Mouse (Mus musculus) mature B cell (primary cell): ENCODE data around the gene Scnn1g.

Experiments used
- in situ Hi-C: fragments of 300-500 bp; cut with MboI; formaldehyde crosslinking; loops from 2 replicates; pipeline ENCODE4 v1.14.3; 2019

Scnn1g gene

GRCm38 (mm10) chr7:121768983-121769382 is 34.7 kb downstream of the Scnn1g start:
- in situ Hi-C loops: no loop called here

DNA sequence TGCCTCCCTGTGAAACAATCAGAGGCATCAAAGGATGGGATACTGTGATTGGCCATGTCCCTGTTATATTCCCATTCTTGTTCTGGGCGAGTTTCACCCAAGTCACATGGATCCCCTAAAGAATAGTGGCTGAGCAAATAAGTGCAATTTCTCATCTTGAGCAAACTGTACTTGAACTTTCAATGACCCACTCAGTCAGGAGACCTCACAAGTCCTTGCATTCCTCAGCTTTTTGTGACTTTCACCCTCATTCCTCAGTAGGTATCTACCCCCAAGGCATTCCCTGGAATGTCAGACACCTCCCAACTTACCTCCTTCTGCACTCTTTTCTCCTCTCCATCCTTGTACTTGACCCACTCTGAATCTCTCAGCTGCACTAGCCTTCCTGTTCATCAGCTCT is 44.3 kb downstream of the Scnn1g start:
- in situ Hi-C loops: no loop called here

GRCm38 (mm10) chr7:121778980-121779379 is 44.7 kb downstream of the Scnn1g start:
- in situ Hi-C loops: no loop called here

- in situ Hi-C loops: no loop called here
These were observed 45.1 kb downstream of the Scnn1g start for GRCm38 (mm10) chr7:121779409-121779808.

DNA sequence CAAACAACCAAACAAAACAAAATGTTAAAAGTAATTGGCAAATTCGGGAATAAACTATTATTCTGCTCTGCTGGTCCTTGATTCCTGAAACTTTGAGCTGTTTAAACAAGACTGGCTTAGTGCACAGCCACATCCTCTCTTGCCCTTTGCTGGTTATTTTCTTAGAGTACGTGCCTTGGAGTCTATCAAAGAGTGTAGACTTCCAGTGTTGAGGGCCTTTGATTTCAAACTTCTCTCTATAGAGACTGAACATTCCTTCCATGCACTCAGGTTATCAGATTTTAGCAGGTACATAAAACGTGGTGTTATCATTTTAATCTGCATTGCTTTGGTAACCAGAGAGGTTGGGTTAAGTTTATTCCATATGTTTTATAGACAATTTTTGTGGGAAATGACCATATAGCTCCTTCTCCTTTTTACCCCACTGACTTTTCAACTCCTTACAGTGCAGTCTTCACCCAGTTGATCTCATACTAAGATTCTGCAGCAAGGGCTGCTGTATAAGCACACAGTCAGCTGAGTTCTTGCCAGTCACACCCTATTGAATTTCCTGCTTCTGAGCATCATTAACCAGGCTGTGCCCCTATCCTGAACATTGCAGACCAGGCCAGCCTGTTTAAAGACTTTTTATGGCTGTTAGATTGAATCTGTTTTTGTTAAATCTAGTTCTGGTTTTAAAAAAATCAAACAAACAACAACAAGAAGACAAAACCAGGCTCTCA is 48.1 kb downstream of the Scnn1g start:
- in situ Hi-C loops: no loop called here

GRCm38 (mm10) chr7:121785651-121786228 is 51.5 kb downstream of the Scnn1g start:
- in situ Hi-C loops: no loop called here

- in situ Hi-C loops: no loop called here
These were observed 63.5 kb downstream of the Scnn1g start for GRCm38 (mm10) chr7:121797781-121798180.

- in situ Hi-C loops: no loop called here
These were observed 68.2 kb downstream of the Scnn1g start for GRCm38 (mm10) chr7:121802471-121802870.

DNA sequence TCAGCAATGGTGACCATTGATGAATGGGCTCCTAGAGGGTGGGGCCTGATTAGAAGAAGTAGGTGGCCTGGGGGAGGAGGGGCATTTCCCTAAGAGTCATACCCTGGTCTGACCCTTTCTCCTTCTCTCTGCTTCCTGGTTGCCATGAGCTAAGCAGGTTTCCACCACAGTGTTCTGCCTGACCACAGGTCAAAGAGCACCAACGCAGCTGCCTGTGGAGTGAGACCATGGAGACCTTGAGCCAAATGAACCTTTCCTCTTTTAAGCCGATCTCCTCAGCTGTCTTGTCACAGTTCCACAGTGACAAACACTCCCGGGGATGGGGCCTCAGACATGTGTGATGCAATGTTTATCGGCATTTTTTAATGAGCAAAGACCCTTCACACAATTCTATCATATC is 68.7 kb downstream of the Scnn1g start:
- in situ Hi-C loops: no loop called here

- in situ Hi-C loops: no loop called here
These were observed 71.7 kb downstream of the Scnn1g start for GRCm38 (mm10) chr7:121805811-121806496.

GRCm38 (mm10) chr7:121807726-121808580 is 73.7 kb downstream of the Scnn1g start:
- in situ Hi-C loops: no loop called here
